Mouse (Mus musculus) hindbrain, embryonic 15.5 days (tissue): ENCODE measurements around the gene Slc26a6. TPM values are rescaled to one million over a fixed set of nuclear protein-coding genes. Genes with fewer than 3 reads are reported as not detected.

Experiments used
- ATAC-seq: fragments of 200-750 bp; cut with Nextera tagmentation; 2 replicates; pipeline ENCODE4 v1.8.0; 2017; ENCODE audit warnings: low read depth, moderate number of reproducible peaks, moderate TSS enrichment; ENCODE audit not compliant: low FRiP score
- H3K27ac ChIP-seq: fragments of 300-500 bp; sonication (generic); replicated peaks from 2 replicates; pipeline ENCODE4 v1.5.1; 2015; ENCODE audit warnings: mild to moderate bottlenecking, inconsistent platforms
- H3K27me3 ChIP-seq: fragments of 300-500 bp; sonication (generic); 2 replicates; pipeline ENCODE4 v1.6.1; 2015; ENCODE audit warnings: control low read depth, inconsistent platforms
- H3K36me3 ChIP-seq: fragments of 300-500 bp; sonication (generic); 2 replicates; pipeline ENCODE4 v1.6.1; 2015; ENCODE audit warnings: control low read depth, inconsistent platforms
- H3K4me1 ChIP-seq: fragments of 300-500 bp; sonication (generic); replicated peaks from 2 replicates; pipeline ENCODE4 v1.6.1; 2015; ENCODE audit warnings: control low read depth, inconsistent platforms
- H3K4me2 ChIP-seq: fragments of 300-500 bp; sonication (generic); 2 replicates; pipeline ENCODE4 v1.6.1; 2015; ENCODE audit warnings: moderate library complexity, mild to moderate bottlenecking, inconsistent platforms
- H3K4me3 ChIP-seq: fragments of 300-500 bp; sonication (generic); 2 replicates; pipeline ENCODE4 v1.5.1; 2015; ENCODE audit warnings: mild to moderate bottlenecking, inconsistent platforms
- H3K9ac ChIP-seq: fragments of 300-500 bp; sonication (generic); 2 replicates; pipeline ENCODE4 v1.6.1; 2015; ENCODE audit warnings: inconsistent platforms
- H3K9me3 ChIP-seq: fragments of 300-500 bp; sonication (generic); 2 replicates; pipeline ENCODE4 v1.6.1; 2016; ENCODE audit warnings: control low read depth, inconsistent platforms
- WGBS: fragments of 180-500 bp; shearing (Covaris S2); methylation state at CpG from one replicate; pipeline ENCODE4 v1.1.7; 2015; 5-methylcytosine and 5-hydroxymethylcytosine counted together
- polyA plus RNA-seq: library from polyadenylated mRNA; unstranded; fragments of >200 nt; fragmentation: Nextera tagmentation; extraction: Ambion mirVana; gene quantifications from 2 replicates; pipeline ENCODE4 v1.2.1, GENCODE M21; 2015

Gene Slc26a6
- 19.5 and 22.1 TPM in 2 replicates for polyA plus RNA-seq

- Histone ChIP-seq H3K4me1 (peaks cover 17% of the 10 kb centered on the region), H3K36me3 (peaks cover 40% of the 10 kb centered on the region), H3K4me2 (peak within 1 kb of the TSS; percentile 67), H3K4me3 (peak within 1 kb of the TSS; percentile 69), H3K9me3 (no peaks in the 10 kb centered on the region), H3K27ac (peak within 1 kb of the TSS; percentile 83), H3K27me3 (no peaks in the 10 kb centered on the region), H3K9ac (peak within 1 kb of the TSS; percentile 59)
- ATAC-seq = no peak
- 87% methylated on average over 3 of the region's 3 CpGs for WGBS
Observed at GRCm38 (mm10) chr9:108852976-108853375, at the start of gene Slc26a6. TSS of gene Slc26a6 (plus strand) at chr9:108853283.

- no peak for ATAC-seq
- 89% methylated on average over 8 of the region's 8 CpGs for WGBS
- Histone ChIP-seq H3K9me3 (no peaks in the 10 kb centered on the region), H3K27ac (no peak overlapping the region), H3K27me3 (no peaks in the 10 kb centered on the region), H3K9ac (no peak overlapping the region), H3K4me2 (no peak overlapping the region), H3K4me1 (peaks cover 22% of the 10 kb centered on the region), H3K36me3 (peaks cover 67% of the 10 kb centered on the region), H3K4me3 (no peak overlapping the region)
Observed at GRCm38 (mm10) chr9:108805768-108806167, 47.3 kb upstream of the Slc26a6 start.

- Histone ChIP-seq H3K27ac (no peak overlapping the region), H3K27me3 (no peaks in the 10 kb centered on the region), H3K4me1 (peaks cover 22% of the 10 kb centered on the region), H3K36me3 (peaks cover 68% of the 10 kb centered on the region), H3K4me2 (no peak overlapping the region), H3K9ac (no peak overlapping the region), H3K9me3 (no peaks in the 10 kb centered on the region), H3K4me3 (no peak overlapping the region)
- no peak for ATAC-seq
Observed at GRCm38 (mm10) chr9:108806379-108806778, 46.7 kb upstream of the Slc26a6 start.

- 89% methylated on average over 1 of the region's 1 CpGs for WGBS
- Histone ChIP-seq H3K27ac (no peak overlapping the region), H3K9me3 (no peaks in the 10 kb centered on the region), H3K27me3 (no peaks in the 10 kb centered on the region), H3K36me3 (peaks cover 68% of the 10 kb centered on the region), H3K9ac (no peak overlapping the region), H3K4me2 (no peak overlapping the region), H3K4me1 (peaks cover 22% of the 10 kb centered on the region), H3K4me3 (no peak overlapping the region)
- no peak for ATAC-seq
Observed at GRCm38 (mm10) chr9:108806831-108807230, 46.3 kb upstream of the Slc26a6 start.

GRCm38 (mm10) chr9:108807674-108808073, 45.4 kb upstream of the Slc26a6 start:
- ATAC-seq = peak; percentile 29
- WGBS = 72% methylated on average over 5 of the region's 5 CpGs
- no peaks in the 10 kb centered on the region for H3K9me3 ChIP-seq

DNA sequence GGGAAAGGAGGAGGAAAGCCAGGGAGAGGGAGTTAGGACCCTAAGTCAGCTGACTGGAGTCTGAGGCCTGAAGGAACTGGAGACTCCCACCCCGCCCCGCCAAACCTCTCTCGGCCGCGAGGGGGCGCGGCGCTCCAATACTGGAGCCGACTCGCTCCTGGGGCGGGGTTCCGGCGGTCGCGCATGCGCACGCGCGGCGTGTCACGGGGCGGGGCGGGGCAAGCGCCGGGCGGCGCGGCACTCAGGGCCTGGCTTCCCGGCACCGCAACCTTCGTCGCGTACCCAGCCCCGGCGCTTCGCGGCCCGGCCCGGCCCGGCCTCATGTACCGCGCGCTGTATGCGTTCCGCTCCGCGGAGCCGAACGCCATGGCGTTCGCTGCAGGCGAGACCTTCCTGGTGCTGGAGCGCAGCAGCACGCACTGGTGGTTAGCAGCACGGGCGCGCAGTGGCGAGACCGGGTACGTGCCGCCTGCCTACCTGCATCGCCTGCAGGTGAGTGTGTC, 44.9 kb upstream of the Slc26a6 start, which contains the start of gene Nckipsd:
Gene Nckipsd, plus strand, starts transcription at position 206 of the 503 bp plus-strand sequence.
- peak within 1 kb of the TSS; percentile 85 for H3K27ac ChIP-seq
- H3K4me1 ChIP-seq = peaks cover 22% of the 10 kb centered on the region
- H3K27me3 ChIP-seq = no peaks in the 10 kb centered on the region
- H3K36me3 ChIP-seq = peaks cover 67% of the 10 kb centered on the region
- H3K9ac ChIP-seq = peak within 1 kb of the TSS; percentile 98
- WGBS = under 1% methylated on average over 43 of the region's 62 CpGs
- peak within 1 kb of the TSS; percentile 65 for H3K4me2 ChIP-seq
- no peaks in the 10 kb centered on the region for H3K9me3 ChIP-seq
- peak; percentile 90 for ATAC-seq
- peak within 1 kb of the TSS; percentile 87 for H3K4me3 ChIP-seq

More at GRCm38 (mm10) chr9:108807674-108808073, 45.4 kb upstream of the Slc26a6 start:
- Histone ChIP-seq H3K36me3 (peaks cover 66% of the 10 kb centered on the region), H3K4me2 (peak overlapping the region; percentile 65; the same call in 1 of the 2 replicates), H3K27me3 (no peaks in the 10 kb centered on the region), H3K4me1 (peaks cover 22% of the 10 kb centered on the region), H3K27ac (peak overlapping the region; percentile 67; the same call in 1 of the 2 replicates), H3K9ac (peak overlapping the region; percentile 23; the same call in 1 of the 2 replicates), H3K4me3 (peak overlapping the region; percentile 87; the same call in 1 of the 2 replicates)

DNA sequence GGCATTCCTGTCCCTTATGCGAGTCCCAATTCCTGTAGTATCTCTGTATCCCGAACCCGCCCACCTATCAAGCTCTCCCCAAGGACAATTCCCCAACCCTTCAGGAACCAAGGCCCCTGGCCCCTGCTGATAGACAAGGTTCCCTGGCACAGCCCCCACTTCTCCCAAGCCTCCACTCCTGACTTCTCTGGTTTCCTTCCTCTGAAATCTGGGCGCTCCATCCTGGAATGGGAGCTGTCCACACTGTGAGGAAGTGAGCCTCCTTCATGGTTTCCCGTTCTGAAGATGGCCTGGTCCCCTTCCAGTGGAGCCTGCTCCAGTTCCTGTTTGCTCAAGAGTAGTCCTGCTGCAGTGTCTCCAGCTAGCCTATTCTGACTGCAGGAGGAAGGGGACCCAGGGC, 43.9 kb upstream of the Slc26a6 start:
- Histone ChIP-seq H3K4me1 (peaks cover 22% of the 10 kb centered on the region), H3K9ac (peak overlapping the region; percentile 98), H3K36me3 (peaks cover 67% of the 10 kb centered on the region), H3K9me3 (no peaks in the 10 kb centered on the region), H3K4me3 (peak overlapping the region; percentile 87), H3K27ac (0 out of 2 replicates have a peak overlapping the region, but pooled peaks have one; percentile 85), H3K4me2 (peak overlapping the region; percentile 65), H3K27me3 (no peaks in the 10 kb centered on the region)
- WGBS = 65% methylated on average over 5 of the region's 5 CpGs
- no peak for ATAC-seq

DNA sequence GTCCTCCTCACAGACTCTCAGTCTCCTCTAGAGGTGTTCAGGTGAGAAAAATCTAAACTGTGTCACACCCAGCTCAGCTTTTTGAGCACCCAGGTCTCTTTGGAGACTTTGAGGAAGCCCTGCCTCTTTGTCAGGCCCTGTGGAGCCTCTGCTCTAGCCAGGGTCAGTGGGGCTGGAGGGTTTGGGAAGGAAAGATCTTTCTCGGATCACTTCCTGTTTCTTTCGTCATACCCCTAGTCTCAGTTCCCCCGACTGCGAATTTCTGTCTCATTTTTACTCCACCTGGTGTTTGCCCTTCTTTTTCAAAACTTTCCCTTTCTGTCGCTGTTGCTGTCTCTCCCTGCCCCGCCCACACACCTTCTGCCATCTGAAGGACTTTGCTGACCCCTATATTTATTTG, 43.4 kb upstream of the Slc26a6 start:
- Histone ChIP-seq H3K4me2 (peak overlapping the region; percentile 65), H3K27ac (no peak overlapping the region), H3K4me3 (peak overlapping the region; percentile 87; the same call in 1 of the 2 replicates), H3K36me3 (peaks cover 67% of the 10 kb centered on the region), H3K27me3 (no peaks in the 10 kb centered on the region), H3K9me3 (no peaks in the 10 kb centered on the region), H3K4me1 (peaks cover 22% of the 10 kb centered on the region), H3K9ac (peak overlapping the region; percentile 98; the same call in 1 of the 2 replicates)
- WGBS = 89% methylated on average over 6 of the region's 6 CpGs
- no peak for ATAC-seq

DNA sequence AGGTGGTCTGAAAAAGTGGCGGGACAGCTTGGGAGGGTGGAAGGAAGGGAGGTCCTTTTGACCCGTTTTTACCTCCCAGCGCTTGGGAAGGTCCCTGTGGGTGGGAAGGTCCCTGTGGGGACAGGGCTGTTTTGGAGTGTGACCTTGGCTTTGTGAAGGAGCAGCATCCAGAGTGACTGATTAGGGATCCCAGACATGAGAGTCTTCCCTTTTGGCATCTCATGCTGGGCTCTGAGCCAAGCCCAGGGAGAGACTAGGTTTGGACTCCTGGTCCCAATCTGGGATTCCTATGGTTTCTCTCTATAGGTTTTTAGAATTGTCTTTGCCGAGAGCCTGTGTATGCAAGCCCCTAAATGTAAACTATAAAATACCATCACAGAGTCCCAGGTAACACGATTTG, 42.6 kb upstream of the Slc26a6 start:
- Histone ChIP-seq H3K4me3 (no peak overlapping the region), H3K36me3 (peaks cover 67% of the 10 kb centered on the region), H3K4me2 (no peak overlapping the region), H3K4me1 (peaks cover 22% of the 10 kb centered on the region), H3K27me3 (no peaks in the 10 kb centered on the region), H3K27ac (no peak overlapping the region), H3K9ac (no peak overlapping the region), H3K9me3 (no peaks in the 10 kb centered on the region)
- 75% methylated on average over 5 of the region's 5 CpGs for WGBS
- no peak for ATAC-seq

- H3K4me3 ChIP-seq = no peak overlapping the region
- 87% methylated on average over 7 of the region's 7 CpGs for WGBS
- H3K36me3 ChIP-seq = peaks cover 73% of the 10 kb centered on the region
Observed at GRCm38 (mm10) chr9:108815557-108815956, 37.5 kb upstream of the Slc26a6 start.

GRCm38 (mm10) chr9:108819495-108819894, 33.6 kb upstream of the Slc26a6 start:
- WGBS = 58% methylated on average over 3 of the region's 3 CpGs
- Histone ChIP-seq H3K36me3 (peaks cover 38% of the 10 kb centered on the region), H3K4me3 (no peak overlapping the region), H3K9ac (no peak overlapping the region), H3K4me1 (peaks cover 11% of the 10 kb centered on the region), H3K27ac (no peak overlapping the region), H3K27me3 (0 out of 2 replicates have a peak, but pooled peaks cover 4% of the 10 kb centered on the region), H3K9me3 (no peaks in the 10 kb centered on the region), H3K4me2 (no peak overlapping the region)
- ATAC-seq = no peak

More at GRCm38 (mm10) chr9:108815557-108815956, 37.5 kb upstream of the Slc26a6 start:
- Histone ChIP-seq H3K4me1 (no peaks in the 10 kb centered on the region), H3K27me3 (no peaks in the 10 kb centered on the region), H3K27ac (no peak overlapping the region), H3K4me2 (no peak overlapping the region), H3K9ac (no peak overlapping the region), H3K9me3 (no peaks in the 10 kb centered on the region)
- ATAC-seq = no peak

- 73% methylated on average over 5 of the region's 5 CpGs for WGBS
- Histone ChIP-seq H3K27me3 (0 out of 2 replicates have a peak, but pooled peaks cover 4% of the 10 kb centered on the region), H3K27ac (no peak overlapping the region), H3K4me3 (no peak overlapping the region), H3K9ac (no peak overlapping the region), H3K9me3 (no peaks in the 10 kb centered on the region), H3K36me3 (peaks cover 32% of the 10 kb centered on the region), H3K4me1 (peaks cover 12% of the 10 kb centered on the region), H3K4me2 (no peak overlapping the region)
- no peak for ATAC-seq
Observed at GRCm38 (mm10) chr9:108820077-108820476, 33.0 kb upstream of the Slc26a6 start.
